Mouse (Mus musculus): ENCODE results near the gene Nrg3. TPM values are rescaled to one million over a fixed set of nuclear protein-coding genes. Genes with fewer than 3 reads are reported as not detected.

The Nrg3 gene
- total RNA-seq (2012; rRNA removed) = not detected in 2 replicates
- polyA plus RNA-seq (2012; ENCODE audit: insufficient read depth in 1 of 2, insufficient read length in 2 of 2, low read depth in 1 of 2, low replicate concordance in 2 of 2, missing spikeins in 1 of 2) = not detected

DNA sequence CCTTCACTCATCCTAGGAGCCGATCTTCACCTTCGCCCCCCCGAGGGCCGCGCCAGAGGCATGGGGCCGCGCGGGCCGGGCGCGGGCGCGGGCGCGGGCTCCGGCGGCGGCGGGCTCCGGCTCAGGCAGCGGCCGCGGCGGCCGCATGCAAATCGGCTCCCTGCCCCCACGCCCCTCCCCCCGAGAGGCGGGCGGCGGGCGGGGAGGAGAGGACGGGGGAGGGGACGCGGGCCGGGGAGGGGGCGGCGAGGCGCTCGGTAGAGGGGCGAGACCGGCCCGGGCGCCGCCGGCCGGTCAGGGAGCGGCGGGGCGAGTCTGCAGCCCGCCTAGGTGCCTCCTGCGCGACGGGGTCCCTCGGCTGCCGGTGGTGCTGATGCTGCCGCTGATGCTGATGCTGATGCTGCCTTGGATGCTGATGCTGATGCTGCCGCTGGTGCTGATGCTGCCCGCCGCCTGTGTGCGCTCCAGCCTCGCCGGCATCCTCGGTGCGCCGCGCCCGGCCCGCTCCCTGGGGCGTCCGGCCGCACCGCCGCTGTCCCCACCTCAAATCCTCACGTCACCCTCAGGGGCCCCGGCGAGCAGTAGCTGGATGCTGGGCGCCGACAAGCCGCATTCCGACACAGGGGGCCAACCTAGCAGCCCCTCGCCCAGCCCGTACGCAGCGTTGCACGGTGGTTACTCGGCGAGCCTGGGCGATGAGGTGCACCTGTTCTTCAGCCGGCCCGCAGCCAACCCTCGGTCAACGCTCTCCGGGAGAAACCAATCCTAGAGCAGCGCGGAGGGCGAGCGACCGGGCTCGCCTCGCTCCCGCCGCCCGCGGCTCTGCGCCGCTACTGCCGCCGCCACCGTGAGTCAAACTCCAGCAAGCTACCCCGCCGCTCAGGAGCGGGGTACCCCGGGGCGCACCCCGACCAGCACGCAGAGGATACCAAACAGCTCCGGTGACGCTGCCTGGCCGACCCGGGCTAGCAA lies at the start of gene Nrg3:
TSS of gene Nrg3 (minus strand) at position 299 of the 972 bp plus-strand sequence.
- no peaks in the 10 kb centered on the region for H3K79me2 ChIP-seq (ENCODE audit: control insufficient read depth, insufficient read depth, low read length, poor library complexity)
- H3K4me3 ChIP-seq (ENCODE audit: control insufficient read depth in 1 of 2, insufficient read depth in 1 of 2, low read depth in 2 of 2, low read length in 2 of 2) = no peak within 1 kb of the TSS
- no peak within 1 kb of the TSS for H3K9ac ChIP-seq (ENCODE audit: control insufficient read depth, low read depth, low read length, poor library complexity, severe bottlenecking)
- no peak for DNase-seq (ENCODE audit: low read depth, low spot score)
- H3K36me3 ChIP-seq (ENCODE audit: control insufficient read depth in 1 of 2, insufficient read depth in 2 of 2, low read length in 2 of 2) = no peaks in the 10 kb centered on the region
- H3K4me1 ChIP-seq (ENCODE audit: control insufficient read depth in 1 of 2, insufficient read depth in 2 of 2, low read length in 2 of 2) = no peaks in the 10 kb centered on the region
- no peaks in the 10 kb centered on the region for H3K9me3 ChIP-seq (replicated peaks; ENCODE audit: insufficient read depth, low read length)
- H3K27me3 ChIP-seq (ENCODE audit: control insufficient read depth in 1 of 2, insufficient read depth in 2 of 2, low read length in 2 of 2) = no peaks in the 10 kb centered on the region
- TF ChIP-seq MAFK (IDR thresholded peaks at IDR 0.05; ENCODE audit: borderline replicate concordance, low read depth, low read length) = no peak
- no peak for TF ChIP-seq ETS1 (IDR thresholded peaks at IDR 0.05; ENCODE audit: low read depth, low read length)
- TF ChIP-seq TBP (IDR thresholded peaks at IDR 0.05; ENCODE audit: low read depth, low read length) = no peak
- no peak for TF ChIP-seq MXI1 (IDR thresholded peaks at IDR 0.05; ENCODE audit: low read depth, low read length)
- TF ChIP-seq ZNF384 (IDR thresholded peaks at IDR 0.05; ENCODE audit: low read depth, low read length) = no peak
- TF ChIP-seq POLR2AphosphoS2 (IDR thresholded peaks at IDR 0.05; ENCODE audit: low read length) = no peak
- no peak for TF ChIP-seq GABPA (IDR thresholded peaks at IDR 0.05; ENCODE audit: low read depth, low read length)
- no peak for TF ChIP-seq CTCF (IDR thresholded peaks at IDR 0.05 in 2 of 3, conservative IDR thresholded peaks at IDR 0.05 in 1 of 3; ENCODE audit: control insufficient read depth in 1 of 3, insufficient read depth in 1 of 3, low read depth in 2 of 3, low read length in 3 of 3, poor library complexity in 1 of 3, severe bottlenecking in 1 of 3)
- no peak for TF ChIP-seq RCOR1 (IDR thresholded peaks at IDR 0.05; ENCODE audit: low read depth, low read length)
- no peak for TF ChIP-seq ELF1 (IDR thresholded peaks at IDR 0.05; ENCODE audit: low read depth, low read length)
- no peak for TF ChIP-seq ZKSCAN1 (IDR thresholded peaks at IDR 0.05; ENCODE audit: low read depth, low read length)
- TF ChIP-seq SMC3 (IDR thresholded peaks at IDR 0.05; ENCODE audit: low read depth, low read length) = no peak
- no peak for TF ChIP-seq TCF12 (IDR thresholded peaks at IDR 0.05; ENCODE audit: low read depth, low read length)
- no peak for TF ChIP-seq POLR2AphosphoS5 (IDR thresholded peaks at IDR 0.05; ENCODE audit: borderline replicate concordance, low read depth, low read length)
- no peak for TF ChIP-seq ZC3H11A (IDR thresholded peaks at IDR 0.05; ENCODE audit: low read depth, low read length)
- no peak for TF ChIP-seq BHLHE40 (IDR thresholded peaks at IDR 0.05; ENCODE audit: borderline replicate concordance, low read depth, low read length)
- TF ChIP-seq JUND (IDR thresholded peaks at IDR 0.05; ENCODE audit: low read depth, low read length) = no peak
- TF ChIP-seq MAZ (IDR thresholded peaks at IDR 0.05; ENCODE audit: low read depth, low read length) = no peak
- TF ChIP-seq USF1 (IDR thresholded peaks at IDR 0.05; ENCODE audit: low read depth, low read length) = no peak
- no peak for TF ChIP-seq MYB (IDR thresholded peaks at IDR 0.05; ENCODE audit: low read depth, low read length)
- no peak within 1 kb of the TSS for H3K27ac ChIP-seq (ENCODE audit: control insufficient read depth, low read depth, low read length)

Data from MEL (cell line).